Mouse (Mus musculus) spleen, adult 2 months (tissue): ENCODE measurements at regions not wholly inside any gene's neighbourhood (a gene's known extent, or its start where the extent isn't known, plus 50 kb on each side); places are given as distances from the start of the nearest gene placed in this dataset.

ENCODE experiments used
- DNase-seq, 2 experiments: peaks; one replicate each; pipeline versions ENCODE4 v3.0.0 to v3.0.0-alpha.2; 2012 to 2021; ENCODE audit warnings: low spot score in 2 of 2, low read depth in 1 of 2
- H3K27ac ChIP-seq: fragments of 200-500 bp; 2 replicates; pipeline ENCODE4 v1.5.1; 2012; ENCODE audit warnings: low read length, inconsistent platforms; ENCODE audit not compliant: insufficient read depth
- H3K27me3 ChIP-seq: fragments of 200-500 bp; 2 replicates; pipeline ENCODE4 v1.6.1; 2012; ENCODE audit warnings: mild to moderate bottlenecking, moderate library complexity, low read length, inconsistent platforms; ENCODE audit not compliant: control insufficient read depth, insufficient read depth
- H3K36me3 ChIP-seq: fragments of 200-500 bp; 2 replicates; pipeline ENCODE4 v1.6.1; 2012; ENCODE audit warnings: mild to moderate bottlenecking, low read length, inconsistent platforms; ENCODE audit not compliant: control insufficient read depth, insufficient read depth
- H3K4me1 ChIP-seq: fragments of 200-500 bp; 2 replicates; pipeline ENCODE4 v1.6.1; 2011; ENCODE audit warnings: inconsistent platforms; ENCODE audit not compliant: control insufficient read depth, insufficient read depth, insufficient read length
- H3K4me3 ChIP-seq: fragments of 200-500 bp; 2 replicates; pipeline ENCODE4 v1.5.1; 2011; ENCODE audit warnings: mild to moderate bottlenecking, inconsistent platforms; ENCODE audit not compliant: insufficient read depth, insufficient read length; ENCODE audit errors: extremely low read depth
- CTCF ChIP-seq: fragments of 200-500 bp; IDR thresholded peaks from 2 replicates; pipeline ENCODE4 v1.5.1; 2011; ENCODE audit warnings: mild to moderate bottlenecking, inconsistent platforms; ENCODE audit not compliant: insufficient read depth, insufficient read length, insufficient replicate concordance; ENCODE audit errors: extremely low read depth
- POLR2A ChIP-seq: fragments of 200-500 bp; IDR thresholded peaks from 2 replicates; pipeline ENCODE4 v1.6.1; 2011; ENCODE audit warnings: low read depth, low read length, inconsistent platforms
- WGBS: fragments of 180-500 bp; shearing (Covaris S2); methylation state at CpG from one replicate; pipeline ENCODE4 v1.1.7; 2018; 5-methylcytosine and 5-hydroxymethylcytosine counted together

- no peak overlapping the region for H3K4me3 ChIP-seq
- no peaks in the 10 kb centered on the region for H3K27me3 ChIP-seq
- TF ChIP-seq POLR2A (no peak), CTCF (no peak)
- H3K27ac ChIP-seq = no peak overlapping the region
- no peaks in the 10 kb centered on the region for H3K36me3 ChIP-seq
- H3K4me1 ChIP-seq = no peaks in the 10 kb centered on the region
- 86% methylated on average over 4 of the region's 4 CpGs for WGBS
- DNase-seq = no peak
Measured at GRCm38 (mm10) chr11:19262832-19263231, 244.0 kb upstream of the Meis1 start.

GRCm38 (mm10) chr11:19264798-19265671 is 246.2 kb upstream of the Meis1 start:
- no peak for DNase-seq
- Histone ChIP-seq H3K27ac (no peak overlapping the region), H3K27me3 (no peaks in the 10 kb centered on the region), H3K4me1 (no peaks in the 10 kb centered on the region), H3K36me3 (no peaks in the 10 kb centered on the region), H3K4me3 (no peak overlapping the region)
- WGBS = 91% methylated on average over 18 of the region's 18 CpGs
- no peak for TF ChIP-seq CTCF
- TF ChIP-seq POLR2A = no peak

- no peak overlapping the region for H3K27ac ChIP-seq
- 89% methylated on average over 3 of the region's 3 CpGs for whole genome bisulfite sequencing
- H3K27me3 ChIP-seq = no peaks in the 10 kb centered on the region
- TF ChIP-seq CTCF (no peak), POLR2A (no peak)
- H3K4me1 ChIP-seq = no peaks in the 10 kb centered on the region
- DNase-seq = no peak
- H3K4me3 ChIP-seq = no peak overlapping the region
- no peaks in the 10 kb centered on the region for H3K36me3 ChIP-seq
Measured at GRCm38 (mm10) chr11:19265672-19265972, 246.8 kb upstream of the Meis1 start.

GRCm38 (mm10) chr11:19290971-19291370 is 272.2 kb upstream of the Meis1 start:
- no peaks in the 10 kb centered on the region for H3K4me1 ChIP-seq
- H3K4me3 ChIP-seq = no peak overlapping the region
- 85% methylated on average over 6 of the region's 6 CpGs for WGBS
- H3K27me3 ChIP-seq = no peaks in the 10 kb centered on the region
- no peak for DNase-seq
- H3K27ac ChIP-seq = no peak overlapping the region
- no peak for TF ChIP-seq POLR2A
- no peak for TF ChIP-seq CTCF
- H3K36me3 ChIP-seq = no peaks in the 10 kb centered on the region

GRCm38 (mm10) chr11:19299411-19299810 is 280.6 kb upstream of the Meis1 start:
- 100% methylated on average over 1 of the region's 1 CpGs for WGBS
- Histone ChIP-seq H3K4me1 (no peaks in the 10 kb centered on the region), H3K27ac (no peak overlapping the region), H3K27me3 (no peaks in the 10 kb centered on the region), H3K4me3 (no peak overlapping the region), H3K36me3 (no peaks in the 10 kb centered on the region)
- TF ChIP-seq POLR2A (no peak), CTCF (no peak)
- no peak for DNase-seq

- TF ChIP-seq POLR2A = no peak
- TF ChIP-seq CTCF = no peak
- H3K4me3 ChIP-seq = no peak overlapping the region
- no peaks in the 10 kb centered on the region for H3K27me3 ChIP-seq
- no peaks in the 10 kb centered on the region for H3K36me3 ChIP-seq
- H3K27ac ChIP-seq = no peak overlapping the region
- DNase-seq = no peak
- no peaks in the 10 kb centered on the region for H3K4me1 ChIP-seq
- 89% methylated on average over 5 of the region's 5 CpGs for WGBS
Measured at GRCm38 (mm10) chr11:19306687-19307086, 287.9 kb upstream of the Meis1 start.

GRCm38 (mm10) chr11:19330685-19331239 is 312.0 kb upstream of the Meis1 start:
- TF ChIP-seq POLR2A (no peak), CTCF (no peak)
- Histone ChIP-seq H3K27me3 (no peaks in the 10 kb centered on the region), H3K36me3 (no peaks in the 10 kb centered on the region), H3K4me3 (no peak overlapping the region), H3K4me1 (peaks cover 2% of the 10 kb centered on the region; the same call in 1 of the 2 replicates), H3K27ac (no peak overlapping the region)
- WGBS = 48% methylated on average over 2 of the region's 3 CpGs
- DNase-seq = no peak
